Mouse (Mus musculus) stomach, embryonic 14.5 days (tissue): ENCODE measurements at regions not wholly inside any gene's neighbourhood (a gene's known extent, or its start where the extent isn't known, plus 50 kb on each side); places are given as distances from the start of the nearest gene placed in this dataset.

Source experiments
- ATAC-seq: fragments of 200-750 bp; cut with Nextera tagmentation; 2 replicates; pipeline ENCODE4 v1.8.0; 2017; ENCODE audit warnings: low read depth, moderate TSS enrichment; ENCODE audit not compliant: insufficient number of reproducible peaks, insufficient read depth, low FRiP score
- H3K27ac ChIP-seq: fragments of 300-500 bp; sonication (generic); 2 replicates; pipeline ENCODE4 v1.5.1; 2014; ENCODE audit warnings: mild to moderate bottlenecking, low read length, moderate library complexity, mixed read lengths
- H3K27me3 ChIP-seq: fragments of 300-500 bp; sonication (generic); 2 replicates; pipeline ENCODE4 v1.6.1; 2014; ENCODE audit warnings: low read length, control low read depth, mixed read lengths; ENCODE audit not compliant: control insufficient read depth, insufficient read depth
- H3K36me3 ChIP-seq: fragments of 300-500 bp; sonication (generic); 2 replicates; pipeline ENCODE4 v1.6.1; 2014; ENCODE audit warnings: mild to moderate bottlenecking, control low read depth, low read length, moderate library complexity, mixed read lengths; ENCODE audit not compliant: control insufficient read depth, insufficient read depth
- H3K4me1 ChIP-seq: fragments of 300-500 bp; sonication (generic); 2 replicates; pipeline ENCODE4 v1.6.1; 2014; ENCODE audit warnings: low read length, control low read depth, mixed read lengths; ENCODE audit not compliant: control insufficient read depth, insufficient read depth
- H3K4me2 ChIP-seq: fragments of 300-500 bp; sonication (generic); replicated peaks from 2 replicates; pipeline ENCODE4 v1.6.1; 2014; ENCODE audit warnings: low read depth, low read length, control low read depth
- H3K4me3 ChIP-seq: fragments of 300-500 bp; sonication (generic); 2 replicates; pipeline ENCODE4 v1.5.1; 2014; ENCODE audit warnings: low read depth, low read length, control low read depth
- H3K9ac ChIP-seq: fragments of 300-500 bp; sonication (generic); replicated peaks from 2 replicates; pipeline ENCODE4 v1.6.1; 2014; ENCODE audit warnings: low read depth, mild to moderate bottlenecking, control low read depth, low read length, moderate library complexity, mixed read lengths
- H3K9me3 ChIP-seq: fragments of 300-500 bp; sonication (generic); 2 replicates; pipeline ENCODE4 v1.6.1; 2016; ENCODE audit warnings: low read depth, low read length, control low read depth; ENCODE audit not compliant: control insufficient read depth
- WGBS: fragments of 180-500 bp; shearing (Covaris S2); extraction: QIAGEN DNeasy Blood & Tissue Kit; methylation state at CpG from one replicate; pipeline ENCODE4 v1.1.7; 2014; 5-methylcytosine and 5-hydroxymethylcytosine counted together

DNA sequence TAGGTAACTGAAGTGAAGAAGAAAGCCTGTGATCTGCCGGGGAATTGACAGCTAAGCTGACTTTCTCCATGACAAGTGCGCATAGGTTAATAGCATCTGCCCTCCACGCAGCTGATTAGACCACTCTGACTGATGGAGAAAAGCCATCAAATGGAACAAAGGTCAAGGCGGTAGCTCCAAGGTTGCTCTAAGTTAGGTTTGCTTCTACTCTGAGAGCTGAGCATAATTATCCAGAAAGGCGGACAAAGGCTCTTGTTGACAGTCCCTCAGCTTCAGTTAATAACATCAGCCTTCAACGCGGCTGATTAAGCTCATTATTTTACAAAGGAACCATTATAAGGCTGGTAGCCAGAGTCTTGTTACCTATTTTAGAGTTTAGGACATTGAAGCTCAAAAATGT lies 54.0 kb upstream of the Enpep start:
- no peaks in the 10 kb centered on the region for H3K27me3 ChIP-seq
- no peak overlapping the region for H3K9ac ChIP-seq

DNA sequence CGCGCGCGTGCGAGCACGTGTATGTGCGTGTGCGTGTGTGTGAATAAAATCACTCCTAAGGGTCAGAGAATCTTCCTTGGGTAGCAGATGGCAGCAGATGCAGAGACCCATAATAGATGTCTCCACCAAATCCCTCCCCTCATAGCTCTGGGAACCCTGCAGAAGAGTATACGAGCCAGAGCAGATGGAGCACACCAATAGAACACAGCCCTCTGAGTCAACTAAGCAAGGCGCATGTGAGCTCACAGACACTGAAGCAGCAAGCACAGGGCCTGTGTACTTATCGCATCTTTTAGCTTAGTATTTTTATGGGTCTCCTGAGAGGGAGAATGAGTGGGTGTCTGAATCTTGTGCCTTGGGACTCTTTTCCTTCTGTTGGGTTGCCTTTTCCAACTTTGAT lies 58.0 kb upstream of the Enpep start:
- Histone ChIP-seq H3K27me3 (no peaks in the 10 kb centered on the region), H3K4me3 (no peak overlapping the region), H3K36me3 (no peaks in the 10 kb centered on the region), H3K9me3 (no peaks in the 10 kb centered on the region), H3K4me2 (no peak overlapping the region), H3K27ac (no peak overlapping the region), H3K9ac (no peak overlapping the region), H3K4me1 (no peaks in the 10 kb centered on the region)
- ATAC-seq = no peak
- 93% methylated on average over 11 of the region's 11 CpGs for WGBS

More for the DNA sequence above, 54.0 kb upstream of the Enpep start:
- Histone ChIP-seq H3K4me2 (no peak overlapping the region), H3K4me1 (no peaks in the 10 kb centered on the region), H3K36me3 (no peaks in the 10 kb centered on the region), H3K9me3 (no peaks in the 10 kb centered on the region), H3K27ac (no peak overlapping the region), H3K4me3 (no peak overlapping the region)
- no peak for ATAC-seq
- 41% methylated on average over 7 of the region's 7 CpGs for WGBS

DNA sequence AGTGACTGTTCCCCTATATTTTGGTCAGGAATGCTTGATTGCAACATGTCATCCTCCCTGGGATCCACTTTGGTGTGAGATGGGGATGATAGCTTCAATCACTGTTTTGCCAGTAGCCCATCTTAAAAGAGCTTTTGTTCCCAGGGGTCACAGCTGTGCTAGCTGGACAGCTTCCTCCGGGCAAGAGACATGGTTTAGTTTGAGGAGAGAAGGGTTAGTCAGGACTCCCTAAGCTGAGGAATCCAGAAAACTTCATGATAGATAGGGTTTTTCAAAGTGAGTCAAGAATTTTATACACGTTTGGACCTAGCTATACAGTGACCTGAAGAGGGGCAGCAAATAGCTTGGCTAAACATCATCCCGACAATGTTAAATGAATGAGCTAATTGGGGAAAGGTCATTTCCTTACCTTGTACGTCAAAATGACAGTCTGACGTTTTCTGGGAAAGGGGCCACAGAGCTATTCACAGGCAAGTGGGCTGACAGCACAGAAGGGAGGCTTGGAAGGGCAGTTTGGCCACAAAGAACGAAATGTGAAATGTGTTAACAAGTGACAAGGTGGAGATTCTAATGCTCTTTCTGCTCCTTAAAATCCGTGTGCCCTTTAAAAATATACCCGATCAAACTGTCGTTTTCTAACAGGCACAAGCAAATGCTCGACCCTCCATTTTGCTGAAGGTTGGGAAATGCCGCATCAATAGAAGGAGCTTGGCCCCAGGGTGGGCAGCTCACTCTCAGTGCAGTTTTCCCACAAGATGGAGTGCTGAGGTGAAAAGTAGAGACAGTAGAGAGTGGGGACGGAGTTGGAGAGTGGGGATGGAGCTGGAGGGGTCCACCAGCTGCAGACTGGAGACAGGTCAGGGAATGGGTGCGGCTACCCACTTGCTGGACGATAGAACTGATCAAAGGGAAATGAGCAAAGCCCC lies 59.6 kb upstream of the Enpep start:
- WGBS = 32% methylated on average over 14 of the region's 14 CpGs
- Histone ChIP-seq H3K4me1 (no peaks in the 10 kb centered on the region), H3K36me3 (no peaks in the 10 kb centered on the region), H3K4me3 (no peak overlapping the region), H3K9ac (no peak overlapping the region), H3K27me3 (no peaks in the 10 kb centered on the region), H3K9me3 (no peaks in the 10 kb centered on the region), H3K4me2 (no peak overlapping the region), H3K27ac (no peak overlapping the region)
- ATAC-seq = no peak

DNA sequence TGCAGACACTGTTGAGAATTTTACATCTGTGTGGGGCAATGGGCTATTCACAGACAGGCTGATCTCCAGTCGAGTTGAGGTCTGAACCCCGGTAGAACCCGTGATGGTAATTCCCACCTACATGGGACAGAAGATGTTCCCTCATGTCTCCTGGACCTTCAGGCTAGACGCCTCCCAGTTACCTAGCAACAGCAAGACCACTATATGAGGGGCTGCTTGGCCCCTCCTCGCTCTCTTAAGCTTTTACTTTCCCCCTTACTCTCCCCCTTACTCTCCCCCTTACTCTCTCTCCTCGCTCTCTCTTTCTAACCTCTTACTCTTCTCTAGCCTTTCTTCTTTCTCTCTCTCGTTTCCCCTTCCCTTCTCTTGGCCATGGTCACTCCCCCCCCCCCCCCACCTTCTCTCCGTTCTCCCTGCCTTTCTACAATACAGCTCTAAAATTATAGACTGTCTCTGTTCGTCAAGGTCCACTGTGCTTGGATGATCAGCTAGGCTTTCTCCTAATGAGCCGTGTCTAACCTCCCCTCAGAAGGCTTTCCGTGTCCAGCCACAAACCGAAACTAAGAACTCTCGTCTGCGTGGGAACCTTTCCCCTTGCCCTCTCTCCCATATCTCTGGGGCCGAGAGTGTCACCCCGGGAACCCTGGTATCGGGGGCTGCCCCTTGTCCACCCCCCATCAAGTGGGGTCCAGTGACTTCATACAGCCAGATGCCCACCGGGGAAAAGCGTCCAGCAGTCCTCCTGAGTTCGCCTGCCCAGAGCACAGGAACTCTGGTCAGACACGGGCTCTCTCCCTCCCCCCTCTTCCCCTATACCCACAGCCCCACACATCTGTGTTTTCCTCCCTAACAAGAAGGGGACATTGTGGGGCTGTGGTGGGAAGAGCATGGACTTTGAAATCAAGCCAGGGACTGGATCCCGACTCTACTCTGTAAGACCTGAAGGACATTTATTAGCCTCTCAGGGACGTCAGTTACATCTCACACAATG lies 60.6 kb upstream of the Enpep start:
- no peak for ATAC-seq

DNA sequence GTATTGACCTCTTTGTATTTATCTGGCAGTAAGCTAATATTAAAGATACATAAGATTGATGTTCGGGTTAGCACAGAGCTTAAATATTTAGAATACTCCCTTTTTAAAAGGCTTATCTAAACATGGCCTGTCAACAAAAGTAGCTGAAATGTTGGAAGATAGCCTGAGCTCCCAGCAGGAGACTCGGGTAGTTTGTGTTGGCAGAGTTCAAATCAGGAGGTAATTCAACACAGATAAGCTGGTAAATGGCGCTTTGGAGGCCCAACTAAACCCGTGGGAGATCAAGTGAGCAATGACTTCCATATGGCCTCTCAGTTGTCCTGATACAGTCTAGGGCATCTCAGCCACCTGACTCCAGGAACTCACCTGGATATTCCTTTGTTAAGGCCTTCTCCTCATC lies 65.0 kb upstream of the Enpep start:
- H3K9ac ChIP-seq = no peak overlapping the region
- no peak overlapping the region for H3K27ac ChIP-seq
- H3K27me3 ChIP-seq = no peaks in the 10 kb centered on the region
- H3K4me2 ChIP-seq = no peak overlapping the region
- ATAC-seq = no peak
- WGBS = 28% methylated on average over 4 of the region's 4 CpGs
- no peaks in the 10 kb centered on the region for H3K36me3 ChIP-seq
- no peaks in the 10 kb centered on the region for H3K4me1 ChIP-seq
- H3K4me3 ChIP-seq = no peak overlapping the region
- H3K9me3 ChIP-seq = no peaks in the 10 kb centered on the region

More for the DNA sequence above, 60.6 kb upstream of the Enpep start:
- no peaks in the 10 kb centered on the region for H3K36me3 ChIP-seq
- 81% methylated on average over 23 of the region's 23 CpGs for WGBS
- no peak overlapping the region for H3K4me3 ChIP-seq
- H3K9ac ChIP-seq = no peak overlapping the region
- no peaks in the 10 kb centered on the region for H3K9me3 ChIP-seq
- H3K27me3 ChIP-seq = no peaks in the 10 kb centered on the region
- no peaks in the 10 kb centered on the region for H3K4me1 ChIP-seq
- no peak overlapping the region for H3K4me2 ChIP-seq
- H3K27ac ChIP-seq = no peak overlapping the region

DNA sequence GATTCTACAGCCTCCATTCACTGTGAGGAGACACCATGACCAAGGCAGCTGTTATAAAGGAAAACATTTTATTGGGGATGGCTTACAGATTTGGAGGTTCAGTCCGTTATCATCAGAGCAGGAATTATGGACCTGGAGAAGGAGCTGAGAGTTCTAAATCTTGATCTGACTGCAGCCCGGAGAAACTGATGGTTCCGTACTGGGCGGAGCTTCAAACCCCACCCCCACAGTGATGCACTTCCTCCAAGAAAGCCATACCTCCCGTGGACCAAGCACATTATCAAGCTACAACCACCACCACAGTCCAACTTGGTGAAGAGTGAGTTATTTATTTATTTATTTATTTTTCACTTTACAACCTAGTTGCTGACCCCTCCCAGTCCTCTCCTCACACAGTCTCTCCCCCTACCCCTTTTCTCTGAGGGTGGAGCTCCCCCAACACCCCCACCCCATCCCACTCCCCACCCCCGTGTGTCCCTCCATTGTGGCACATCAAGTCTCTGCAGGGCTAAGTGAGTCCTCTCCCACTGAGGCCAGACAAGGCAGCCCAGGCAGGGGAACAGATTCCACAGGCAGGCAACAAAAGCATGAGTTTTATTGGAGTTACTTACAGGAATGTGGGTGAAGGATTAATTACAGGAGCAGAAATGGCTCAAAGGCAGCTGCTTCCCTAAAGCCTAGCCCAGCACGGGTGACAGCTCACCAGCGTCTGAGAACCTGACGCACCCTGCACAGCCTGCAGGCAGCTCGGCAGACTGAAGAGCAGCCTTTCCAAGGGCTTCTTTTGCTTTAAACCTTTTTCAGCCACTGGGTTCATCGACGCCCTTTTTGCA lies 67.8 kb upstream of the Enpep start:
- H3K4me3 ChIP-seq = no peak overlapping the region
- H3K4me2 ChIP-seq = no peak overlapping the region
- no peaks in the 10 kb centered on the region for H3K27me3 ChIP-seq
- no peaks in the 10 kb centered on the region for H3K36me3 ChIP-seq
- no peak overlapping the region for H3K27ac ChIP-seq
- no peaks in the 10 kb centered on the region for H3K9me3 ChIP-seq
- no peaks in the 10 kb centered on the region for H3K4me1 ChIP-seq
- 79% methylated on average over 12 of the region's 12 CpGs for WGBS
- H3K9ac ChIP-seq = no peak overlapping the region
- ATAC-seq = no peak

DNA sequence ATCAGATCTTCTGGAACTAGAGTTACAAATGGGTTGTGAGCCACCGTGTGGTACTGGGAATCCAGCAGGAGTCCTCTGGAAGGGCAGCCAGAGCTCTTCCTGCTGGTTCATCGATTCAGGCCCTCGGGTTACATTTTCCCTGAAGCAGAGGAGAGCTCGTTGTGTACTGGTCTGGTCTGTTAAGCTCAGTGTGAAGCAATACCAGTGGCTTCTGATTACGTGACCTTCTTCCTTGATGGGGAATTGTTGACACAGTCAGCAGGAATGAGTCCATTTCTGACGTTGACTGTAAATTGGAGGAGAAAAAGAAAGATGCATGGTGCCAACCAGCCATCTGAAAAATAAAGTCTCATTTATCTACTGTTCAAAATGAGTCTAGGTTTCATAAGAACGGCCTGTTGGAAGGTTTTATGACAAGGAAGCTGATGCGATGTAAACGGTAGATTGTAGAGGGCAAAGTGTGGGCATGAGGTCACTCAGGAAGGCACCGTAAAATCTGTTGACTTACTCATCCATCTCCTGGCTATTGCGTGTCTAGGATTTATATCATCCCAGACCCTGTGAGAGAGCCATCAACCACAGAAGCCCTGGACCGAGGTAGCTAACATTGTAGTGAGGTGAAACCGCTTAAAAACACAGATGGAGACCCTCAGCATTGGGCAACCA lies 79.0 kb upstream of the Enpep start:
- Histone ChIP-seq H3K27me3 (no peaks in the 10 kb centered on the region), H3K4me2 (no peak overlapping the region), H3K36me3 (no peaks in the 10 kb centered on the region), H3K9me3 (no peaks in the 10 kb centered on the region), H3K9ac (no peak overlapping the region), H3K4me1 (no peaks in the 10 kb centered on the region), H3K4me3 (no peak overlapping the region), H3K27ac (no peak overlapping the region)
- 86% methylated on average over 13 of the region's 13 CpGs for WGBS
- no peak for ATAC-seq
